Mouse (Mus musculus): ENCODE data around the gene Mgll.

- TF ChIP-seq POLR2A (IDR thresholded peaks at IDR 0.05; ENCODE audit: extremely low read depth, insufficient read depth, low read length): no peak
- no peak for TF ChIP-seq CTCF (IDR thresholded peaks at IDR 0.05; ENCODE audit: low read depth, low read length)
Observed at GRCm38 (mm10) chr6:88872811-88873210, 148.6 kb downstream of the Mgll start.
